8 mouse cellular contexts compared by ENCODE assay signal in genomic region chr19:60874064-60874694, GRCm38 (mm10). TPM values are rescaled to one million over a fixed set of nuclear protein-coding genes. Genes with fewer than 3 reads are reported as not detected.
A peak's percentile ranks its signal among the peaks of the same experiment; 100 is the strongest.
DNase-seq lines count a peak whose midpoint lies in the region; ATAC-seq lines count a peak whose summit lies in the region.

Gene Prdx3, minus strand, starts transcription at chr19:60874556.

- peak; percentile 96 to 99 for DNase-seq in CD8-positive naive resting alpha-beta T cell, adult 2 months (ENCODE audit: low read depth in 2 of 2, low spot score in 2 of 2)
- DNase-seq in c-Kit-positive CD71-negative TER-119-negative erythroid progenitor cells, embryonic 14.5 days (ENCODE audit: low read depth), result peak; percentile 92
- DNase-seq in forebrain, embryonic 11.5 days (ENCODE audit: low spot score), result peak; percentile 96
- DNase-seq in kidney, postnatal 36 days, result peak; percentile 98
- peak; percentile 91 for DNase-seq in telencephalon, adult 2 months (ENCODE audit: low read depth, low spot score)

- H3K36me3 ChIP-seq in forebrain, embryonic 11.5 days (ENCODE audit: control insufficient read depth, insufficient read depth, low read length), result no peaks in the 10 kb centered on the region; the same call in 1 of the 2 replicates
- H3K36me3 ChIP-seq in heart, embryonic 16.5 days (ENCODE audit: control insufficient read depth, insufficient read depth), result peaks cover 12% of the 10 kb centered on the region
- peaks cover 21% of the 10 kb centered on the region for H3K36me3 ChIP-seq in liver, embryonic 15.5 days (replicated peaks)
- H3K36me3 ChIP-seq in neural tube, embryonic 12.5 days, result peaks cover 4% of the 10 kb centered on the region; the same call in 1 of the 2 replicates

- peaks cover 5% of the 10 kb centered on the region; the same call in 1 of the 2 replicates for H3K4me1 ChIP-seq in forebrain, embryonic 11.5 days (replicated peaks; ENCODE audit: control insufficient read depth, insufficient read depth, low read length)
- peaks cover 13% of the 10 kb centered on the region for H3K4me1 ChIP-seq in heart, embryonic 16.5 days (ENCODE audit: control insufficient read depth, insufficient read depth, low read length)
- H3K4me1 ChIP-seq in liver, embryonic 15.5 days (replicated peaks), result peaks cover 44% of the 10 kb centered on the region
- H3K4me1 ChIP-seq in neural tube, embryonic 12.5 days, result peaks cover 8% of the 10 kb centered on the region

- no peaks in the 10 kb centered on the region for H3K9me3 ChIP-seq in forebrain, embryonic 11.5 days (ENCODE audit: control insufficient read depth, low read length)
- H3K9me3 ChIP-seq in heart, embryonic 16.5 days (replicated peaks; ENCODE audit: control insufficient read depth, low read length), result no peaks in the 10 kb centered on the region
- no peaks in the 10 kb centered on the region for H3K9me3 ChIP-seq in liver, embryonic 15.5 days (replicated peaks)
- H3K9me3 ChIP-seq in neural tube, embryonic 12.5 days, result no peaks in the 10 kb centered on the region

- H3K4me3 ChIP-seq in forebrain, embryonic 11.5 days (ENCODE audit: low read depth, low read length), result peak within 1 kb of the TSS; percentile 60
- peak within 1 kb of the TSS; percentile 68 for H3K4me3 ChIP-seq in heart, embryonic 16.5 days (ENCODE audit: low read length)
- H3K4me3 ChIP-seq in liver, embryonic 15.5 days (replicated peaks), result peak within 1 kb of the TSS; percentile 89
- H3K4me3 ChIP-seq in neural tube, embryonic 12.5 days, result peak within 1 kb of the TSS; percentile 57

- no peak within 1 kb of the TSS for H3K27ac ChIP-seq in forebrain, embryonic 11.5 days (ENCODE audit: low read depth, low read length)
- peak within 1 kb of the TSS; percentile 79 for H3K27ac ChIP-seq in heart, embryonic 16.5 days (ENCODE audit: low read length)
- peak within 1 kb of the TSS; percentile 93 for H3K27ac ChIP-seq in liver, embryonic 15.5 days (replicated peaks)
- no peak within 1 kb of the TSS; the same call in 1 of the 2 replicates for H3K27ac ChIP-seq in neural tube, embryonic 12.5 days

- H3K9ac ChIP-seq in forebrain, embryonic 11.5 days (ENCODE audit: low read length), result peak within 1 kb of the TSS; percentile 65
- peak within 1 kb of the TSS; percentile 78 for H3K9ac ChIP-seq in heart, embryonic 16.5 days (ENCODE audit: low read length)
- peak within 1 kb of the TSS; percentile 91 for H3K9ac ChIP-seq in liver, embryonic 15.5 days
- H3K9ac ChIP-seq in neural tube, embryonic 12.5 days, result peak within 1 kb of the TSS; percentile 68

- H3K27me3 ChIP-seq in forebrain, embryonic 11.5 days (ENCODE audit: control insufficient read depth, insufficient read depth, low read length), result no peaks in the 10 kb centered on the region
- no peaks in the 10 kb centered on the region for H3K27me3 ChIP-seq in heart, embryonic 16.5 days (ENCODE audit: control insufficient read depth, insufficient read depth, low read length)
- no peaks in the 10 kb centered on the region for H3K27me3 ChIP-seq in liver, embryonic 15.5 days
- H3K27me3 ChIP-seq in neural tube, embryonic 12.5 days (replicated peaks), result no peaks in the 10 kb centered on the region

- ATAC-seq in forebrain, embryonic 11.5 days (replicated peaks; ENCODE audit: low FRiP score), result peak; percentile 99
- ATAC-seq in heart, embryonic 16.5 days (replicated peaks; ENCODE audit: extremely low read depth, insufficient read depth, low FRiP score), result peak; percentile 99
- ATAC-seq in liver, embryonic 15.5 days (ENCODE audit: insufficient read depth), result peak; percentile 89
- peak; percentile 99 for ATAC-seq in neural tube, embryonic 12.5 days (ENCODE audit: low FRiP score, low read depth)

- peak within 1 kb of the TSS; percentile 50 for H3K4me2 ChIP-seq in forebrain, embryonic 11.5 days (ENCODE audit: low read depth, low read length, severe bottlenecking)
- H3K4me2 ChIP-seq in heart, embryonic 16.5 days (ENCODE audit: low read depth, low read length), result peak within 1 kb of the TSS; percentile 65
- peak within 1 kb of the TSS; percentile 74 for H3K4me2 ChIP-seq in liver, embryonic 15.5 days
- peak within 1 kb of the TSS; percentile 67 for H3K4me2 ChIP-seq in neural tube, embryonic 12.5 days (replicated peaks)

- under 1% methylated on average over 28 of the region's 28 CpGs for WGBS in forebrain, embryonic 11.5 days
- WGBS in heart, embryonic 16.5 days, result under 1% methylated on average over 28 of the region's 28 CpGs
- under 1% methylated on average over 28 of the region's 28 CpGs for WGBS in liver, embryonic 15.5 days (ENCODE audit: insufficient replicate concordance)
- under 1% methylated on average over 28 of the region's 28 CpGs for WGBS in neural tube, embryonic 12.5 days

RNA-seq across cellular contexts. Expression of gene Prdx3, which starts in this region (rescaled TPM):
- 103 and 106 TPM in 2 replicates for polyA plus RNA-seq in forebrain, embryonic 11.5 days (2014; fragmentation: Nextera tagmentation; extraction: Ambion mirVana)
- 202 and 217 TPM in 2 replicates for polyA plus RNA-seq in heart, embryonic 16.5 days (2015; fragmentation: Nextera tagmentation; extraction: Ambion mirVana)
- 341 TPM in 2 replicates for polyA plus RNA-seq in liver, embryonic 15.5 days (2015; fragmentation: Nextera tagmentation; extraction: Ambion mirVana)
- polyA plus RNA-seq in neural tube, embryonic 12.5 days (2016; fragmentation: Nextera tagmentation; extraction: Ambion mirVana), result 98.7 and 102 TPM in 2 replicates

Comparison
In these comparisons a context has a peak if more than half of its experiments do, and no peak if none do; other contexts are left out.
1. H3K27ac ChIP-seq: peak in heart, embryonic 16.5 days (single experiment) and liver, embryonic 15.5 days (single experiment); none in forebrain, embryonic 11.5 days (single experiment) and neural tube, embryonic 12.5 days (single experiment).
2. Peak in every context shown above with its lines, with median percentiles within 50 percentile points of each other: DNase-seq, ATAC-seq, H3K4me2 ChIP-seq, H3K4me3 ChIP-seq and H3K9ac ChIP-seq.